Mouse (Mus musculus): ENCODE measurements around the gene Edem3. TPM values are rescaled to one million over a fixed set of nuclear protein-coding genes. Genes with fewer than 3 reads are reported as not detected.
"Not testable (repeated sequence)": the region's sequence is repeated elsewhere in the genome, so short reads cannot be mapped to it uniquely, and the experiment has no call there.

The Edem3 gene
- polyA plus RNA-seq, 1 experiment from 2014 or later, result 8.8 TPM

DNA sequence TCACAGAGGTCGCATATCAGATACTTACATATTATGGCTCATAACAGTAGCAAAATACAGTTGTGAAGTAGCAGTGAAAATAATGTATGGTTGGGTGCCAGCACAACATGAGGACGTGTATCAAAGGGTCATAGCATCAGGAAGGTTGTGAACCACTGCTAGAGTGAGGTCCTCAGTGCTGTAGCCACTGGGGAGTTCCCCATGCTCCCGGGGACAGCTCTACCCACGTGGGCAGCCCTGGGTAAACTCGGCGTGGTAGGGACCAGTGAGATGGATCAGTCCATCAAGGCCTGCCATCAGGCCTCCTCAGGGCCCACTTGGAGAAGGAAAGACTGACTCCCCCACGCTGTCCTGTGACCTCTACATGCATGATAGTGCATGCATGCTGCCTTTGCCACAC is 26.3 kb downstream of the Edem3 start:
- Histone ChIP-seq H3K4me1 (ENCODE audit: control insufficient read depth, insufficient read depth, low read length) (no peaks in the 10 kb centered on the region), H3K9ac (ENCODE audit: low read depth, low read length) (no peak overlapping the region), H3K36me3 (ENCODE audit: control insufficient read depth, insufficient read depth, low read length) (0 out of 2 replicates have a peak, but pooled peaks cover 6% of the 10 kb centered on the region), H3K27me3 (replicated peaks; ENCODE audit: control insufficient read depth, insufficient read depth, low read length) (no peaks in the 10 kb centered on the region), H3K27ac (ENCODE audit: low read length) (no peak overlapping the region), H3K4me3 (ENCODE audit: low read length) (no peak overlapping the region), H3K4me2 (ENCODE audit: low read depth, low read length) (no peak overlapping the region), H3K9me3 (ENCODE audit: control insufficient read depth, low read length) (no peaks in the 10 kb centered on the region)
- 87% methylated on average over 7 of the region's 7 CpGs for WGBS
- no peak for ATAC-seq

DNA sequence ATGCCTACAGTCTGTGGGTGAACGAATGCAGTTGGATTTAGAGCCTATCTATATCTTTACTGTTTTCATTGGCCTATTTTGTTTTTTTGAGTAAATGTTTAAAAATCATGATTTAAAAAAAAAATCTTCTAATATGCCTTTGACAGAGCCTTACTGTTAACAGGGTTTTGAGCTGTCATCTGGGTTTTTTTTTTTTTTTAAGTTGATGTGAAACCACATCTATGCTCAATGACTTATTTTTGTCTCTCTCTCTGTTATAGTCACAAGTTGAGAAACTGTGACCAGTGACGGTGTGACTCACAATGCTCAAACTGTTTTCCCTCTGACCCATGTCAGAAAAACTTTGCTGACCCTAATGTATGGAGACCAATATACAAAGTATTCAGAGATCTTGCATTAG is 28.2 kb downstream of the Edem3 start:
- H3K36me3 ChIP-seq (ENCODE audit: control insufficient read depth, insufficient read depth, low read length), result 0 out of 2 replicates have a peak, but pooled peaks cover 7% of the 10 kb centered on the region
- no peak for ATAC-seq
- no peak overlapping the region for H3K4me2 ChIP-seq (ENCODE audit: low read depth, low read length)
- WGBS, result 88% methylated on average over 2 of the region's 2 CpGs
- no peaks in the 10 kb centered on the region for H3K27me3 ChIP-seq (replicated peaks; ENCODE audit: control insufficient read depth, insufficient read depth, low read length)
- H3K27ac ChIP-seq (ENCODE audit: low read length), result no peak overlapping the region
- no peaks in the 10 kb centered on the region for H3K9me3 ChIP-seq (ENCODE audit: control insufficient read depth, low read length)
- no peak overlapping the region for H3K4me3 ChIP-seq (ENCODE audit: low read length)
- no peaks in the 10 kb centered on the region for H3K4me1 ChIP-seq (ENCODE audit: control insufficient read depth, insufficient read depth, low read length)
- H3K9ac ChIP-seq (ENCODE audit: low read depth, low read length), result no peak overlapping the region

DNA sequence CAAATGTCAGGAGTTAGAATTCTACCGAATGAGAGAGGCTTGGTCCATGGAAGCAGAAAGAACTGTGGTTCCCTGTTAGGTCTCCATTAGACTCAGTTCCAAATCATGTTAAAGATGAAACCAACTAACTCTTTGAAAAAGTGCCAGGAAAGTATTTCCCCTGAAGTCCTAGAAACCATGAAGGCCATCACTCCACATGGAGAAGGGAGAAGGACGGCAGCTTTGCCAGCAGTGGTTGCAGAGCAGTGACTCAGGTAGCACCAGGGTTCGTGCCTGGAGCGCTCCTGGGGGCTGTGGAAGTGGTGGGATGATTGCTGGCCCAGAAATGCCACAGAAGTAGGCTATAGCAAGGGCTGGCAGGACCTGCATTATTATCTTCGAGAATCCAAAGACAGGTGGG is 31.2 kb downstream of the Edem3 start:
- ATAC-seq, result no peak
- H3K27ac ChIP-seq (ENCODE audit: low read length), result no peak overlapping the region
- no peak overlapping the region for H3K9ac ChIP-seq (ENCODE audit: low read depth, low read length)
- H3K4me1 ChIP-seq (ENCODE audit: control insufficient read depth, insufficient read depth, low read length), result no peaks in the 10 kb centered on the region
- WGBS, result 96% methylated on average over 5 of the region's 5 CpGs
- H3K4me2 ChIP-seq (ENCODE audit: low read depth, low read length), result no peak overlapping the region
- no peaks in the 10 kb centered on the region for H3K9me3 ChIP-seq (ENCODE audit: control insufficient read depth, low read length)
- H3K27me3 ChIP-seq (replicated peaks; ENCODE audit: control insufficient read depth, insufficient read depth, low read length), result no peaks in the 10 kb centered on the region
- H3K36me3 ChIP-seq (ENCODE audit: control insufficient read depth, insufficient read depth, low read length), result 0 out of 2 replicates have a peak, but pooled peaks cover 7% of the 10 kb centered on the region
- H3K4me3 ChIP-seq (ENCODE audit: low read length), result no peak overlapping the region

DNA sequence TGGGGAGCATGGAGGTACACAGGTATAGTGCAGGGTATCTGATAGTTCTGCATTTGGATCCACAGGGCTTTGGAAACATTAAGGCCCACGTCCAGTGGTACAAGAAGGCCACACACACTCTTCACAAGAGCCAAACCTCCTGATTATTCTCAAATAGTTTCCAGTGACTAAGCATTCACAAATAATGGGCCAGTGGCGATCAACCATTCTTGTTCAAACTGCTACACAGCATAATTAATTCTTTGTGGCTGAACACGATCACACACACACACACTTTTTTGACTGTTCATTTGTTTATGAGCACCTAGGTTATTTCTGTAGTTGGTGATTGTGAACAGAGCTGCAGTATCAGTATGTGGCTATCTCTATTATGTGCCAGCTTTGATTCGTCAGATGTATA is 34.0 kb downstream of the Edem3 start:
- no peaks in the 10 kb centered on the region for H3K9me3 ChIP-seq (ENCODE audit: control insufficient read depth, low read length)
- no peak overlapping the region for H3K27ac ChIP-seq (ENCODE audit: low read length)
- no peak overlapping the region for H3K9ac ChIP-seq (ENCODE audit: low read depth, low read length)
- WGBS, result 87% methylated on average over 4 of the region's 4 CpGs
- ATAC-seq, result no peak
- H3K27me3 ChIP-seq (replicated peaks; ENCODE audit: control insufficient read depth, insufficient read depth, low read length), result no peaks in the 10 kb centered on the region
- no peaks in the 10 kb centered on the region for H3K4me1 ChIP-seq (ENCODE audit: control insufficient read depth, insufficient read depth, low read length)
- H3K4me3 ChIP-seq (ENCODE audit: low read length), result no peak overlapping the region
- 0 out of 2 replicates have a peak, but pooled peaks cover 7% of the 10 kb centered on the region for H3K36me3 ChIP-seq (ENCODE audit: control insufficient read depth, insufficient read depth, low read length)
- no peak overlapping the region for H3K4me2 ChIP-seq (ENCODE audit: low read depth, low read length)

DNA sequence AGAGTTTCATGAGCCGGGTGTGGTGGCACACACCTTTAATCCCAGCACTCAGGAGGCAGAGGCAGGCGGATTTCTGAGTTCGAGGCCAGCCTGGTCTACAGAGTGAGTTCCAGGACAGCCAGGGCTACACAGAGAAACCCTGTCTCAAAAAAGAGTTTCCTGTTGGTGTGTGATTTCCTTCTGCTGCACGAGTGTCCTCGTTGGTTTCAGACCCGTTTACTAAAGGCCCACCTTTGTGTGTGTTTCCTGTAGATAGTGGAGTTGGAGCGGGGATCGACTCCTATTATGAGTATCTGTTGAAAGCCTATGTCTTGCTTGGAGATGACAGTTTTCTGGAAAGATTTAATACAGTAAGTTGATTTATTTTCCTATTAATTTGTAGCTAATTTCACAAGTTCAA is 36.9 kb downstream of the Edem3 start:
- H3K4me2 ChIP-seq (ENCODE audit: low read depth, low read length); H3K27me3 ChIP-seq (replicated peaks; ENCODE audit: control insufficient read depth, insufficient read depth, low read length); ATAC-seq; H3K4me3 ChIP-seq (ENCODE audit: low read length); H3K27ac ChIP-seq (ENCODE audit: low read length); H3K9me3 ChIP-seq (ENCODE audit: control insufficient read depth, low read length); H3K9ac ChIP-seq (ENCODE audit: low read depth, low read length); H3K4me1 ChIP-seq (ENCODE audit: control insufficient read depth, insufficient read depth, low read length); H3K36me3 ChIP-seq (ENCODE audit: control insufficient read depth, insufficient read depth, low read length): not testable (repeated sequence)
- WGBS, result 89% methylated on average over 8 of the region's 8 CpGs

DNA sequence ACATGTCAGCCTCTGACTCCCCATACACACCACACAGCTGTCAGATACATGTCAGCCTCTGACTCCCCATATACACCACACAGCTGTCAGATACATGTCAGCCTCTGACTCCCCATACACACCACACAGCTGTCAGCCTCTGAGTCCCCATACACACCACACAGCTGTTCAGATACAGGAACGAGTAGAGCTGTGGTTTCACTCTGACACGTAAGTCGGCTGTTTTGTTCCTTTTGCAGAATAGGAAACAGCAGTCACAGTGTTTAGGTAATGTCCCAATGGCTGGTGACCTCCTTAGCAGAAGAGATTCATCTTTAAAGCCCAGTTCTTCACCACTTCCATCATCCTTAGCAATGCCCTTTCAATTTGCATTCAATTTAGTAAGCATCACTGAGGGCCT is 47.6 kb downstream of the Edem3 start:
- not testable (repeated sequence) for ATAC-seq; H3K9ac ChIP-seq (ENCODE audit: low read depth, low read length); H3K27ac ChIP-seq (ENCODE audit: low read length); H3K36me3 ChIP-seq (ENCODE audit: control insufficient read depth, insufficient read depth, low read length); H3K4me1 ChIP-seq (ENCODE audit: control insufficient read depth, insufficient read depth, low read length); H3K27me3 ChIP-seq (replicated peaks; ENCODE audit: control insufficient read depth, insufficient read depth, low read length); H3K4me3 ChIP-seq (ENCODE audit: low read length); H3K9me3 ChIP-seq (ENCODE audit: control insufficient read depth, low read length); H3K4me2 ChIP-seq (ENCODE audit: low read depth, low read length)
- 63% methylated on average over 3 of the region's 3 CpGs for WGBS

DNA sequence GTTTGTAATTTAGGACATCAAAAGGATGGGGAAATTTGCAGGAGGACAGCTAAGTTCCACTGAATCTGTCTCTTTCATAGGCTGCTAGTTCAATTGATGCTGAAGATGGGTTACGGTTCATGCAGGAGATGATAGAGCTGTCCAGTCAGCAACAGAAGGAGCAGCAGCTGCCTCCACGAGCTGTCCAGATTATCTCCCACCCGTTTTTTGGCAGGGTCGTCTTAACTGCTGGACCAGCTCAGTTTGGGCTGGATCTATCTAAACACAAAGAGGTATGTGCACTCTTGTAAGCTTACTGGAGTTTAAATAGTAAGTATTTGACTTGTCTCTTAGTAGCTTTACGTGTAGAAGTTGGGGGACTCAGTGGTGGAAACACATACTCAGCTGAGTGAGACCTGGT is 52.1 kb downstream of the Edem3 start:
- Histone ChIP-seq H3K9ac (ENCODE audit: low read depth, low read length) (no peak overlapping the region), H3K27ac (ENCODE audit: low read length) (no peak overlapping the region), H3K27me3 (replicated peaks; ENCODE audit: control insufficient read depth, insufficient read depth, low read length) (no peaks in the 10 kb centered on the region), H3K4me1 (ENCODE audit: control insufficient read depth, insufficient read depth, low read length) (no peaks in the 10 kb centered on the region), H3K4me3 (ENCODE audit: low read length) (no peak overlapping the region), H3K36me3 (ENCODE audit: control insufficient read depth, insufficient read depth, low read length) (peaks cover 15% of the 10 kb centered on the region), H3K9me3 (ENCODE audit: control insufficient read depth, low read length) (no peaks in the 10 kb centered on the region), H3K4me2 (ENCODE audit: low read depth, low read length) (no peak overlapping the region)
- no peak for ATAC-seq
- 80% methylated on average over 5 of the region's 5 CpGs for WGBS

DNA sequence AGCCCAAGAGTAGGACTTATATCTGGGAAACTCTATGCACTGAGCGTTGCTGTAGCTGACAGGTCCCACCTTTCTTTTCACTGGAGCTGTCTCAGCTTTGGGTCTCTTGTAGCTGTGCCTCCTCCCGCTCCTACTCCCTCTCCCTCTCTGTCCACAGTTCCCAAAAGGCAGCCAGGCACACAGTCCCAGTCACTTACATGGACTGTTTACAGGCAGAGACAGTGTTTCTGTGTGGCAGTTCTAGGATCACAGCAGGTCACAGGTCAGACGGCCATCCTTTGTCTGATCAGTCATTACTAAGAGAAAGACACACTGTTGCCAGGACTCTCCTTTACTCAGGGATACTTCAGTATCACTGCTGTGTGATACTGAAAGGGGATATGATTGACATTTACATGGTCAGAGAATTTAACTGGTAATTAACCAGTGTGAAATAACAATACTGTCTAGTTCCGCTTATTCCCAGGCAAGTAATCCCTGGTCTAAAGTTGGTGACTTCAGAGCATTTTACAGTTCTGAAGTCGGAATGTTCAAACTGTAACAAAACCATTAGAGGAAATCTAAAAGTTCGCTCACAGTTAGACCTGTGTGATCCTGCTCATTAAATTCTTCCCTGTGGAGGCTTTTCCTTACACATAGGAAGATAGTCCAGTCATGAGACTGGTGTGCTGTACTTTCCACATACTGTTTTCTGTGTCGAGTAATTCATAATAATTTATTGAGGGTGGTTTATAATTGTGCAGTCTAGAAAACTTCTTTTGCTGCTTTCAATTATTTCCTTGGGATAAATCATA is 55.7 kb downstream of the Edem3 start:
- ATAC-seq, result no peak

DNA sequence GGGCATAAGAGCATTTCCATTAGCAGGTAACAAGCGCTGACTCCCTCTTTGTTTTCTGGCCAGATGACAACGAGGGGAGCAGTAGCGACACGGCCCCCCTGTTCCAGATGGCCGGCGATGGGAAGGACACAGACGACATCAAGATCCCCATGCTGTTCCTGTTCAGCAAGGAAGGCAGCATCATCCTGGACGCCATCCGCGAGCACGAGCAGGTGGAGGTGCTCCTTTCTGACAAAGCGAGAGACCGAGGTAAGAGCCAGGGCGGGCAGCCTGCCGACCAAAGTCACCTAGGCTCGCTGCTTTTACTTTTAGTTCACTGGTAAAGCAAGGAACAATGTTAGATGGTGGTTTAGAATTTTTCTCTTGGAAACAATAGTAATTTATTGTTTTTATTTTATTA is 56.3 kb downstream of the Edem3 start:
- H3K4me3 ChIP-seq (ENCODE audit: low read length), result no peak overlapping the region
- peaks cover 15% of the 10 kb centered on the region for H3K36me3 ChIP-seq (ENCODE audit: control insufficient read depth, insufficient read depth, low read length)
- no peaks in the 10 kb centered on the region for H3K27me3 ChIP-seq (replicated peaks; ENCODE audit: control insufficient read depth, insufficient read depth, low read length)
- no peak overlapping the region for H3K4me2 ChIP-seq (ENCODE audit: low read depth, low read length)
- H3K9ac ChIP-seq (ENCODE audit: low read depth, low read length), result no peak overlapping the region
- ATAC-seq, result no peak
- H3K27ac ChIP-seq (ENCODE audit: low read length), result no peak overlapping the region
- no peaks in the 10 kb centered on the region for H3K9me3 ChIP-seq (ENCODE audit: control insufficient read depth, low read length)
- H3K4me1 ChIP-seq (ENCODE audit: control insufficient read depth, insufficient read depth, low read length), result no peaks in the 10 kb centered on the region
- WGBS, result 91% methylated on average over 16 of the region's 16 CpGs

More for the DNA sequence above, 55.7 kb downstream of the Edem3 start:
- H3K27me3 ChIP-seq (replicated peaks; ENCODE audit: control insufficient read depth, insufficient read depth, low read length), result no peaks in the 10 kb centered on the region
- no peaks in the 10 kb centered on the region for H3K9me3 ChIP-seq (ENCODE audit: control insufficient read depth, low read length)
- peaks cover 15% of the 10 kb centered on the region for H3K36me3 ChIP-seq (ENCODE audit: control insufficient read depth, insufficient read depth, low read length)
- no peak overlapping the region for H3K4me3 ChIP-seq (ENCODE audit: low read length)
- no peaks in the 10 kb centered on the region for H3K4me1 ChIP-seq (ENCODE audit: control insufficient read depth, insufficient read depth, low read length)
- no peak overlapping the region for H3K27ac ChIP-seq (ENCODE audit: low read length)
- H3K9ac ChIP-seq (ENCODE audit: low read depth, low read length), result no peak overlapping the region
- WGBS, result 77% methylated on average over 7 of the region's 7 CpGs
- no peak overlapping the region for H3K4me2 ChIP-seq (ENCODE audit: low read depth, low read length)

Measured in intestine, embryonic 16.5 days (tissue).